Comparison of ENCODE assay signal across 11 mouse cellular contexts in the genomic region with DNA sequence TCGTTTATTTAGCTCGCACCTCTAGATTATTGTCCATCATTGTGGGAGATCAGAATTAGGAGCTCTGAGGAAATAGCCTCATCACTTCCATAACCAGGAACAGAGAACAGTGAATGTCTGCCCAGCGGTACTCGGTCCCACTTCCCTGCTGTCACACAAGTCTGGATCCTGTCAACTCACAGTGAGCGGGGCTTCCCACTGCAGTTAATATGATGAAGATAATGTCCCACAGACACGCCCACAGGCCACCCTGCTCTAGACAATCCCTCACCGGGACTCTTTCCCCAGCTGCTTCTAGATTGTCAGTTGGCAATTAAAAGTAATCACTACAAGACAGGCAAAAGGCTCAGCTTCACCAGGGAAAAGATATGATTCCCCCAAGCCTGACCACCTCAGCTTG.
DNase-seq lines count a peak whose midpoint lies in the region; ATAC-seq and TF ChIP-seq lines count a peak whose summit lies in the region.
"Had no signal": no experiment of that assay in that cellular context is flagged by ENCODE, and none has a peak within 500 bp of the region (broad histone marks: within the 10 kb centered on the region; RNA-seq: fewer than 3 reads in every experiment).

No protein-coding gene starts in this region.

- H3K27me3 ChIP-seq in heart, embryonic 12.5 days (replicated peaks) = no peaks in the 10 kb centered on the region
- H3K27me3 ChIP-seq in heart, embryonic 10.5 days (ENCODE audit: insufficient read depth, poor library complexity, severe bottlenecking) = no peaks in the 10 kb centered on the region
- H3K27me3 ChIP-seq in kidney, adult 2 months (replicated peaks; ENCODE audit: control insufficient read depth, insufficient read depth, low read length) = no peaks in the 10 kb centered on the region
- H3K27me3 ChIP-seq in heart, embryonic 16.5 days (ENCODE audit: control insufficient read depth, insufficient read depth, low read length) = no peaks in the 10 kb centered on the region

- no peak for TF ChIP-seq POLR2A in kidney, adult 2 months (IDR thresholded peaks at IDR 0.05; ENCODE audit: low read depth, low read length)

- H3K4me2 ChIP-seq in heart, embryonic 12.5 days = no peak overlapping the region
- H3K4me2 ChIP-seq in heart, embryonic 16.5 days (ENCODE audit: low read depth, low read length) = no peak overlapping the region

- peak overlapping the region; percentile 55; the same call in 1 of the 2 replicates for H3K27ac ChIP-seq in heart, embryonic 12.5 days (ENCODE audit: poor library complexity, severe bottlenecking)
- H3K27ac ChIP-seq in heart, embryonic 10.5 days = no peak overlapping the region
- no peak overlapping the region for H3K27ac ChIP-seq in kidney, adult 2 months (ENCODE audit: insufficient read depth, low read depth, low read length)
- H3K27ac ChIP-seq in heart, embryonic 16.5 days (ENCODE audit: low read length) = peak overlapping the region; percentile 51

- H3K4me1 ChIP-seq in heart, embryonic 12.5 days (replicated peaks) = peaks cover 18% of the 10 kb centered on the region
- H3K4me1 ChIP-seq in heart, embryonic 10.5 days = peaks cover 16% of the 10 kb centered on the region
- peaks cover 4% of the 10 kb centered on the region for H3K4me1 ChIP-seq in kidney, adult 2 months (ENCODE audit: control insufficient read depth, insufficient read depth, low read length)
- peaks cover 17% of the 10 kb centered on the region for H3K4me1 ChIP-seq in heart, embryonic 16.5 days (ENCODE audit: control insufficient read depth, insufficient read depth, low read length)

- H3K9me3 ChIP-seq in heart, embryonic 12.5 days (replicated peaks) = no peaks in the 10 kb centered on the region
- H3K9me3 ChIP-seq in heart, embryonic 10.5 days = no peaks in the 10 kb centered on the region
- no peaks in the 10 kb centered on the region for H3K9me3 ChIP-seq in heart, embryonic 16.5 days (replicated peaks; ENCODE audit: control insufficient read depth, low read length)

- WGBS in heart, embryonic 12.5 days = 22% methylated on average over 7 of the region's 7 CpGs
- WGBS in heart, embryonic 10.5 days = 25% methylated on average over 7 of the region's 7 CpGs
- 81% methylated on average over 7 of the region's 7 CpGs for WGBS in kidney, adult 2 months
- WGBS in heart, embryonic 16.5 days = 26% methylated on average over 7 of the region's 7 CpGs

- no peak overlapping the region for H3K4me3 ChIP-seq in heart, embryonic 12.5 days
- H3K4me3 ChIP-seq in heart, embryonic 10.5 days = no peak overlapping the region
- no peak overlapping the region for H3K4me3 ChIP-seq in kidney, adult 2 months (ENCODE audit: insufficient read depth, low read depth, low read length)
- no peak overlapping the region for H3K4me3 ChIP-seq in heart, embryonic 16.5 days (ENCODE audit: low read length)

- DNase-seq in heart, embryonic 10.5 days (ENCODE audit: low spot score) = no peak
- DNase-seq in kidney, postnatal 10 days = peak; percentile 41
- DNase-seq in kidney, adult 2 months = no peak
- peak; percentile 16 for DNase-seq in lung, postnatal 25 days (ENCODE audit: low spot score)
- no peak for DNase-seq in left cerebral cortex, adult 8-10 months (ENCODE audit: low spot score in 2 of 2)
- DNase-seq in cerebellum, adult 9-11 months = no peak
- DNase-seq: adrenal gland, adult 2 months; gastrocnemius, postnatal 10 days; thymus, postnatal 25 days had no signal

- ATAC-seq in heart, embryonic 12.5 days (ENCODE audit: insufficient number of reproducible peaks, low FRiP score) = peak; percentile 71
- peak; percentile 84 for ATAC-seq in heart, embryonic 16.5 days (replicated peaks; ENCODE audit: extremely low read depth, insufficient read depth, low FRiP score)

- H3K36me3 ChIP-seq in heart, embryonic 12.5 days = no peaks in the 10 kb centered on the region
- no peaks in the 10 kb centered on the region for H3K36me3 ChIP-seq in heart, embryonic 10.5 days
- no peaks in the 10 kb centered on the region for H3K36me3 ChIP-seq in kidney, adult 2 months (ENCODE audit: control insufficient read depth, insufficient read depth, low read length)
- H3K36me3 ChIP-seq in heart, embryonic 16.5 days (ENCODE audit: control insufficient read depth, insufficient read depth) = no peaks in the 10 kb centered on the region

- TF ChIP-seq CTCF in kidney, adult 2 months (conservative IDR thresholded peaks at IDR 0.05; ENCODE audit: insufficient read depth, insufficient read length, low read depth, low read length) = no peak

- H3K9ac ChIP-seq in heart, embryonic 12.5 days = no peak overlapping the region
- no peak overlapping the region; the same call in 1 of the 2 replicates for H3K9ac ChIP-seq in heart, embryonic 16.5 days (ENCODE audit: low read length)

Comparison
In these comparisons a context has a peak if more than half of its experiments do, and no peak if none do; other contexts are left out.
1. H3K27ac ChIP-seq: peak in heart, embryonic 12.5 days (single experiment) and heart, embryonic 16.5 days (single experiment); none in heart, embryonic 10.5 days (single experiment) and kidney, adult 2 months (single experiment).
2. DNase-seq: peak in kidney, postnatal 10 days (single experiment) and lung, postnatal 25 days (single experiment); none in heart, embryonic 10.5 days (single experiment), kidney, adult 2 months (single experiment), left cerebral cortex, adult 8-10 months (0 of 2) and cerebellum, adult 9-11 months (single experiment).